Mouse (Mus musculus) brain, embryonic 14.5 days (tissue): ENCODE data around the gene Zranb3.

Experiments
- CTCF ChIP-seq: fragments of 200-500 bp; IDR thresholded peaks from 2 replicates; pipeline ENCODE4 v1.5.1; 2012; ENCODE audit warnings: inconsistent platforms, mild to moderate bottlenecking, moderate library complexity, borderline replicate concordance; ENCODE audit not compliant: insufficient read depth, insufficient read length; ENCODE audit errors: extremely low read depth
- POLR2A ChIP-seq: fragments of 200-500 bp; IDR thresholded peaks from 2 replicates; pipeline ENCODE4 v1.6.1; 2012; ENCODE audit warnings: mild to moderate bottlenecking, inconsistent platforms, borderline replicate concordance; ENCODE audit not compliant: poor library complexity, insufficient read depth, insufficient read length, severe bottlenecking; ENCODE audit errors: extremely low read depth

GRCm38 (mm10) chr1:127978125-127978524, 124.7 kb downstream of the Zranb3 start:
- no peak for TF ChIP-seq CTCF
- TF ChIP-seq POLR2A, result no peak
